Mouse (Mus musculus) CD8-positive naive resting alpha-beta T cell, adult 57 days (primary cell): ENCODE data around the gene Swt1. TPM values are rescaled to one million over a fixed set of nuclear protein-coding genes. Genes with fewer than 3 reads are reported as not detected.

Source experiments
- total RNA-seq: library from RNA; stranded (reverse); gene quantifications from one replicate; pipeline ENCODE4 v1.2.4, GENCODE M21; 2023

Swt1 gene
- total RNA-seq: 43.6 TPM

GRCm38 (mm10) chr1:151428263-151429221 lies at the start of gene Swt1, which contains the start of gene Trmt1l:
TSS of gene Swt1 (minus strand) at chr1:151428455.
TSS of gene Trmt1l (plus strand) at chr1:151428542.

GRCm38 (mm10) chr1:151344283-151345108 lies 83.8 kb downstream of the Swt1 start, which contains the start of gene Ivns1abp:
TSS of gene Ivns1abp (plus strand) at chr1:151344477.

Other genes with a start within 250 kb of the Swt1 start
- gene Gm47985, start 245.9 kb downstream of the Swt1 start, total RNA-seq: not detected
- gene Gm8947, start 236.1 kb downstream of the Swt1 start, total RNA-seq: 0.77 TPM
- gene Gm47995, start 230.0 kb downstream of the Swt1 start, total RNA-seq: not detected
- not detected for gene 3110040M04Rik, start 224.3 kb downstream of the Swt1 start, total RNA-seq
- not detected for gene Gm47996, start 218.3 kb downstream of the Swt1 start, total RNA-seq
- gene Ivns1abp, start 84.0 kb downstream of the Swt1 start, total RNA-seq: 221 TPM
- 35.3 TPM for gene Trmt1l, start 87 bp upstream of the Swt1 start, total RNA-seq
- 65.5 TPM for gene Rnf2, start 72.5 kb upstream of the Swt1 start, total RNA-seq
- 6.2 TPM for gene Fam129a, start 142.7 kb upstream of the Swt1 start, total RNA-seq